Mouse (Mus musculus) C2C12 (cell line): Measurements from ENCODE around the gene Gins2. TPM values are rescaled to one million over a fixed set of nuclear protein-coding genes. Genes with fewer than 3 reads are reported as not detected.

ENCODE experiments used
- H3K27me3 ChIP-seq: one replicate; pipeline ENCODE4 v1.6.1; 2011; ENCODE audit not compliant: control insufficient read depth, insufficient read depth, insufficient read length
- H3K36me3 ChIP-seq: one replicate; pipeline ENCODE4 v1.6.1; 2011; ENCODE audit not compliant: control insufficient read depth, insufficient read depth
- H3K4me3 ChIP-seq: one replicate; pipeline ENCODE4 v1.5.1; 2011; ENCODE audit warnings: mild to moderate bottlenecking, control low read depth; ENCODE audit not compliant: poor library complexity, insufficient read depth, severe bottlenecking
- H3K79me2 ChIP-seq: one replicate; pipeline ENCODE4 v1.6.1; 2011; ENCODE audit not compliant: control insufficient read depth, insufficient read depth
- H3K79me3 ChIP-seq: one replicate; pipeline ENCODE4 v1.6.1; 2011; ENCODE audit warnings: low read depth, control low read depth
- H3ac ChIP-seq: one replicate; pipeline ENCODE3; 2011; ENCODE audit warnings: low read depth; ENCODE audit not compliant: control insufficient read depth, insufficient read length
- CEBPB ChIP-seq: IDR thresholded peaks from one replicate; pipeline ENCODE4 v1.6.1; 2011; ENCODE audit warnings: low read depth, mild to moderate bottlenecking, control low read depth, moderate library complexity
- CTCF ChIP-seq: IDR thresholded peaks from one replicate; pipeline ENCODE4 v1.5.1; 2011; ENCODE audit not compliant: control insufficient read depth, insufficient read depth, insufficient read length
- FOSL1 ChIP-seq: IDR thresholded peaks from one replicate; pipeline ENCODE4 v1.8.0; 2011; ENCODE audit warnings: mild to moderate bottlenecking, low read length; ENCODE audit not compliant: poor library complexity, insufficient read depth, severe bottlenecking
- MAX ChIP-seq: IDR thresholded peaks from one replicate; pipeline ENCODE4 v1.6.1; 2011; ENCODE audit warnings: mild to moderate bottlenecking, control low read depth
- MYOD1 ChIP-seq: IDR thresholded peaks from one replicate; pipeline ENCODE4 v1.6.1; 2011; ENCODE audit warnings: low read depth; ENCODE audit not compliant: control insufficient read depth, insufficient read length
- MYOG ChIP-seq: IDR thresholded peaks from one replicate; pipeline ENCODE4 v1.6.1; 2011; ENCODE audit not compliant: control insufficient read depth, insufficient read length; ENCODE audit errors: extremely low read depth
- USF1 ChIP-seq: IDR thresholded peaks from one replicate; pipeline ENCODE4 v1.6.1; 2011; ENCODE audit warnings: low read depth, mild to moderate bottlenecking, control low read depth, moderate library complexity
- polyA plus RNA-seq: library from polyadenylated mRNA; unstranded; fragments of >200 nt; fragmentation: generic; extraction: Trizol; gene quantifications from one replicate; pipeline ENCODE4 v1.2.1, GENCODE M21; 2012; ENCODE audit warnings: missing spikeins

The Gins2 gene
- polyA plus RNA-seq, 1 experiment, result 69.8 TPM

GRCm38 (mm10) chr8:120630848-120631247 is 41.7 kb upstream of the Gins2 start:
- no peak overlapping the region for H3K4me3 ChIP-seq
- H3K27me3 ChIP-seq, result no peaks in the 10 kb centered on the region
- H3K79me3 ChIP-seq, result no peaks in the 10 kb centered on the region
- H3ac ChIP-seq, result no peak overlapping the region
- no peaks in the 10 kb centered on the region for H3K79me2 ChIP-seq
- H3K36me3 ChIP-seq, result no peaks in the 10 kb centered on the region
- TF ChIP-seq FOSL1, result no peak
- no peak for TF ChIP-seq CEBPB
- no peak for TF ChIP-seq CTCF
- TF ChIP-seq MAX, result no peak
- TF ChIP-seq MYOG, result no peak
- TF ChIP-seq MYOD1, result no peak
- no peak for TF ChIP-seq USF1

- Histone ChIP-seq H3K36me3 (no peaks in the 10 kb centered on the region), H3K27me3 (no peaks in the 10 kb centered on the region), H3ac (no peak overlapping the region), H3K79me2 (no peaks in the 10 kb centered on the region), H3K79me3 (no peaks in the 10 kb centered on the region), H3K4me3 (no peak overlapping the region)
- TF ChIP-seq MYOD1, result no peak
- TF ChIP-seq MAX, result no peak
- TF ChIP-seq MYOG, result no peak
- TF ChIP-seq FOSL1, result no peak
- no peak for TF ChIP-seq USF1
- no peak for TF ChIP-seq CEBPB
- no peak for TF ChIP-seq CTCF
Observed at GRCm38 (mm10) chr8:120630031-120630430, 40.9 kb upstream of the Gins2 start.

GRCm38 (mm10) chr8:120627298-120627697 is 38.2 kb upstream of the Gins2 start:
- Histone ChIP-seq H3K79me3 (no peaks in the 10 kb centered on the region), H3K36me3 (no peaks in the 10 kb centered on the region), H3ac (no peak overlapping the region), H3K27me3 (no peaks in the 10 kb centered on the region), H3K4me3 (no peak overlapping the region), H3K79me2 (no peaks in the 10 kb centered on the region)
- no peak for TF ChIP-seq MYOD1
- no peak for TF ChIP-seq FOSL1

- H3K79me3 ChIP-seq, result no peaks in the 10 kb centered on the region
- H3ac ChIP-seq, result no peak overlapping the region
- TF ChIP-seq CTCF, result no peak
- no peak for TF ChIP-seq CEBPB
- TF ChIP-seq FOSL1, result no peak
- no peak overlapping the region for H3K4me3 ChIP-seq
- no peaks in the 10 kb centered on the region for H3K36me3 ChIP-seq
- no peaks in the 10 kb centered on the region for H3K27me3 ChIP-seq
- no peaks in the 10 kb centered on the region for H3K79me2 ChIP-seq
Observed at GRCm38 (mm10) chr8:120626461-120626860, 37.4 kb upstream of the Gins2 start.

- Histone ChIP-seq H3K4me3 (no peak overlapping the region), H3ac (no peak overlapping the region), H3K79me3 (no peaks in the 10 kb centered on the region), H3K79me2 (no peaks in the 10 kb centered on the region), H3K27me3 (no peaks in the 10 kb centered on the region), H3K36me3 (no peaks in the 10 kb centered on the region)
- TF ChIP-seq FOSL1 (no peak), MYOD1 (no peak), USF1 (no peak), CEBPB (no peak), CTCF (no peak)
Observed at GRCm38 (mm10) chr8:120623608-120624007, 34.5 kb upstream of the Gins2 start.

GRCm38 (mm10) chr8:120622161-120622560 is 33.1 kb upstream of the Gins2 start:
- TF ChIP-seq FOSL1 (no peak), MYOG (no peak), USF1 (no peak), CEBPB (no peak), CTCF (no peak), MYOD1 (no peak), MAX (no peak)
- Histone ChIP-seq H3K79me3 (no peaks in the 10 kb centered on the region), H3K4me3 (no peak overlapping the region), H3ac (no peak overlapping the region), H3K79me2 (no peaks in the 10 kb centered on the region), H3K27me3 (no peaks in the 10 kb centered on the region), H3K36me3 (no peaks in the 10 kb centered on the region)
